Mouse (Mus musculus) heart, embryonic 13.5 days (tissue): Measurements from ENCODE around the gene Foxn1. TPM values are rescaled to one million over a fixed set of nuclear protein-coding genes. Genes with fewer than 3 reads are reported as not detected.

Source experiments
- ATAC-seq: fragments of 200-750 bp; cut with Nextera tagmentation; 2 replicates; pipeline ENCODE4 v1.8.0; 2017; ENCODE audit warnings: moderate TSS enrichment; ENCODE audit not compliant: insufficient number of reproducible peaks, low FRiP score, low TSS enrichment; ENCODE audit errors: extremely low read depth
- H3K27ac ChIP-seq: fragments of 300-500 bp; sonication (generic); replicated peaks from 2 replicates; pipeline ENCODE4 v1.5.1; 2015; ENCODE audit warnings: moderate library complexity, mild to moderate bottlenecking, inconsistent platforms
- H3K27me3 ChIP-seq: fragments of 300-500 bp; sonication (generic); replicated peaks from 2 replicates; pipeline ENCODE4 v1.6.1; 2015; ENCODE audit warnings: mild to moderate bottlenecking, inconsistent platforms
- H3K36me3 ChIP-seq: fragments of 300-500 bp; sonication (generic); 2 replicates; pipeline ENCODE4 v1.6.1; 2015; ENCODE audit warnings: mild to moderate bottlenecking, inconsistent platforms
- H3K4me1 ChIP-seq: fragments of 300-500 bp; sonication (generic); 2 replicates; pipeline ENCODE4 v1.6.1; 2015; ENCODE audit warnings: inconsistent platforms
- H3K4me2 ChIP-seq: fragments of 300-500 bp; sonication (generic); 2 replicates; pipeline ENCODE4 v1.6.1; 2015; ENCODE audit warnings: inconsistent platforms, mild to moderate bottlenecking, moderate library complexity
- H3K4me3 ChIP-seq: fragments of 300-500 bp; sonication (generic); 2 replicates; pipeline ENCODE4 v1.5.1; 2015; ENCODE audit warnings: moderate library complexity, mild to moderate bottlenecking, inconsistent platforms
- H3K9ac ChIP-seq: fragments of 300-500 bp; sonication (generic); 2 replicates; pipeline ENCODE4 v1.6.1; 2015; ENCODE audit warnings: inconsistent platforms, mild to moderate bottlenecking, moderate library complexity
- H3K9me3 ChIP-seq: fragments of 300-500 bp; sonication (generic); 2 replicates; pipeline ENCODE4 v1.6.1; 2016; ENCODE audit warnings: inconsistent platforms
- whole genome bisulfite sequencing: fragments of 180-500 bp; shearing (Covaris S2); methylation state at CpG from one replicate; pipeline ENCODE4 v1.1.7; 2015; ENCODE audit warnings: mixed read lengths; 5-methylcytosine and 5-hydroxymethylcytosine counted together
- polyA plus RNA-seq: library from polyadenylated mRNA; unstranded; fragments of >200 nt; fragmentation: Nextera tagmentation; extraction: Ambion mirVana; gene quantifications from 2 replicates; pipeline ENCODE4 v1.2.1, GENCODE M21; 2015

Foxn1 gene
- polyA plus RNA-seq, 1 experiment from 2014 or later: 0.44 TPM

DNA sequence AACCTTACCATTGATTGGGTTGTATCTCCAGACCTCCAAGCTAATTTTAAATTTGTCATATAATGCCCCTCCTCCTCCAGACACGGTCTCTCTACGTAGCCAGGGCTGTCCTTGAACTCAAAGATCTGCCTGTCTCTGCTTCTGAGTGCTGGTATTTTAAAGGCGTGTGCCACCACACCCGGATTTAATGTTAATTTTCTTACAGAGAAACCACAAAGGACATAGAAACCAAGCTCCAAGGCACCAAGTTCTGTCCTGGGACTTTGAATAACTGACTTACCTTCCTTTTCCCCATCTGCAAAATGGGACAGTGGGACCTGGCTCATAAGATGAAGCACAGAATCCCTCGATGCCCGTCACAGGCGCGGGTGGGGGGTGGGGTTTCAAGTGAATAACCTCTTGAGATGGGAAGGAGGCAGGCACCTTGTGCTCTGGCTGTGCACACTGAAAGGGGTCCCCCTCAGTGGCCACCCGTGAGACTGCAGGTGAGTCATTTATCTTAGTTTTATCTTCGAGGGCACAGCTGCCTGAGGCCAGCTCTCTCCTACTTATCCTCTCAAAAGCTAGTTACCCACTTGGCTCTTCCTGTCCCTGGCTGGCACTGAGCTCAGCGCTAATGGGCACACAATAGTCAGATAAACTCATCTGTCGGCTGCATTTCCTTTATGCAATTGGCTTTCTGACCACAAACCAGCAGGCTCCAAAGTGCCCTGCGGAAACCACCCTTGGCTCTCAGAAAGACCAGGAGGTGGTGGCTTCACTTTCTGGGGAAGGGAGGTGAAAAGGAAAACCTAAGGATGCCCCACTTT, 35.0 kb upstream of the Foxn1 start:
- Histone ChIP-seq H3K9me3 (no peaks in the 10 kb centered on the region), H3K27me3 (peaks cover 56% of the 10 kb centered on the region), H3K4me1 (no peaks in the 10 kb centered on the region), H3K27ac (no peak overlapping the region), H3K4me3 (no peak overlapping the region), H3K9ac (no peak overlapping the region), H3K4me2 (no peak overlapping the region), H3K36me3 (no peaks in the 10 kb centered on the region)
- no peak for ATAC-seq
- 51% methylated on average over 13 of the region's 13 CpGs for WGBS

DNA sequence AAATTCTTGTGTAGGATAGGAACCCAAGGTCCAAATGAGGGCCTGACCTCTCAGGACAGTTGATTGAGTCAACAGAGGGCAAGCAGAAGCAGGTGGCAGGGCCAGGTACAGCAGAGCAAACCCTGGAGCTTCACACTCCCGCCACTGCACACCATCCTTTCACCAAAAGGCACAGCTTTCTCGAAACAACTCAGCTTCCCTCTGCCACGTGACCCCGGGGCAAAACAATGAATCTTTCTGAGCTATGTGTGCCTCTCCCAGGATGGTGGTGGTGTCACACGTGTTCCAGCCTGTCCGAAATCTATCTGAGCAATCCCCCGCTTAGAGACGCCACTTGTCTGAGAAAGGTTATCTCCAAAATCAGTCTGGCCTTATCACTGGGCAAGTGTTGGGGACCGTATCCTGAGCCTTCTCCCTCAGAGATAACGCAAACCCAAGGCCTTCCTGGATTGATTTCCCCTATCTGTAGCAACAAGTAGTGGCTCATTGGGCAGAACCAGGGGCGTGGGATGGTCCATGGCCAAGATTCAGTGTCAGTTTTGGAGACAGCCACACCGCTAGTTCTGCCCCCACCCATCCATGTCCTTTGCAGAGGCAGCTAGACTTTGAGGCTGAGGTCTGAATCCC, 34.0 kb upstream of the Foxn1 start:
- no peak overlapping the region for H3K4me3 ChIP-seq
- 43% methylated on average over 12 of the region's 12 CpGs for WGBS
- no peak for ATAC-seq
- peaks cover 60% of the 10 kb centered on the region for H3K27me3 ChIP-seq
- H3K36me3 ChIP-seq: no peaks in the 10 kb centered on the region
- no peak overlapping the region for H3K4me2 ChIP-seq
- no peak overlapping the region for H3K27ac ChIP-seq
- no peak overlapping the region for H3K9ac ChIP-seq
- no peaks in the 10 kb centered on the region for H3K9me3 ChIP-seq
- no peaks in the 10 kb centered on the region for H3K4me1 ChIP-seq

DNA sequence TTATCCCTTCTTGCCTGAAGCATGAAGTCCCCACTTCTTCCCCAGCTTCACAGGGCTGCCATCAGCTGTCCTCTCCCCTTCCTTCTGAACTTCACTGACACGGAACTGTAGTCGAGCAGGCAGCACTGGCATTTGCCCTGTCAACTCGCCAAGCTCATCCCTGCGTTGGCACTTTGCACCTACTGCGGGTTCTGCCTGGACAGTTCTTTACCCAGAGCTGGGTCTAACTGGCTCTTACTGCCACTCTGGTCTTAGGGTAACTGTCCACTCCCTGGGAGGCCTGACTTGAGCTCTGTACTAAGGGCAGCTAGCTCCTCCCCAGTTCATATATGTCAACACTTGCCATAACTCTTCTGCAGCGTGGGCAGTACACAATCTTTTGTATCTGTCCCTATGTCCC, 30.5 kb upstream of the Foxn1 start:
- no peak for ATAC-seq
- WGBS: 70% methylated on average over 6 of the region's 6 CpGs
- Histone ChIP-seq H3K27ac (no peak overlapping the region), H3K4me3 (no peak overlapping the region), H3K4me1 (no peaks in the 10 kb centered on the region), H3K27me3 (peaks cover 61% of the 10 kb centered on the region), H3K4me2 (no peak overlapping the region), H3K36me3 (no peaks in the 10 kb centered on the region), H3K9me3 (no peaks in the 10 kb centered on the region), H3K9ac (no peak overlapping the region)

DNA sequence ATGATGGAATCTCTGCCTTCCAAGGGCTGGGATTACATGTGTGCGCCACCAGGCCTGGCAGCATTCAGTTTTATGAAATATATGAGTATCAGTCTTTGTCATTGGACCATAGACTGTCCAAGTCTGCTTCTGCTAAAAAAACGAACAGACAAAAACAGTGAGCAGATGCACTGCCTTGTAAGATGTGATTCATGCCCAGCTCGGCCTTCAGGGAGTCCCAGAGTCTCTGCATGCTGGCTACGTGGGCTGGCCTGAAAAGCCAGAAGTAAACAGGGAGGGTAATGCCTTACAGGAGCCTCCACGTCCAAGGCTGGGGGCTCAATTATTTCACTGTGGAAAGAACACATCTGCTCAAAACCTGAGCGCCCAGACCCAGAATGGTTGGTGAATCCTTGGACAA, 26.5 kb upstream of the Foxn1 start:
- ATAC-seq: no peak
- Histone ChIP-seq H3K4me1 (no peaks in the 10 kb centered on the region), H3K4me3 (no peak overlapping the region), H3K4me2 (no peak overlapping the region), H3K9ac (no peak overlapping the region), H3K27ac (no peak overlapping the region), H3K36me3 (no peaks in the 10 kb centered on the region), H3K9me3 (no peaks in the 10 kb centered on the region), H3K27me3 (peaks cover 31% of the 10 kb centered on the region; the same call in 1 of the 2 replicates)
- 67% methylated on average over 6 of the region's 6 CpGs for WGBS

DNA sequence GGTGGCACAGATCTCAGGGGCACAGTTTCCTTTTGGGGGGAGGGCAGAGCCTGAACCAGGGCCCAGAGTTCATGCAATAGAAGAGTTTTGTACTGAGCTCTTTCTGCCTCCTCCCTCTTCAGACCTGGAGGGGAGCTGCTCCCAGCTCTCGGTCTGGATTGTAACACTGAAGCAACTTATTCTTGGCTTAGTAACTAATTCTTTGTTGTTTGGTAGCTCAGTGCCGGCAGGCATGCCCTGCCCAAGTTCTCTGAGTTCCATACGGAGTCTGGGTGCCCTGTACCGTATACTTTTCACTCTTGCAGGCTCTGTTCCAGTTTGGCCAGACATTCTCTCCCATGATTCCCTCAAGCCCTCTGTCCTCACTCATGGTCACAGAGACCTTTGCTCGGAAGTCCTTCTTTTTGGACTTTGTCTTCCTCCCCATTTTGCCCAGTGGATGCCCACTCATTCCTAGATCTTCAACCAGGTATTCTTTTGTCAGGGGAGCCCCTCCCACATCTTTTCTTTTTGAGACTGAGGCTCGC, 26.0 kb upstream of the Foxn1 start:
- 71% methylated on average over 6 of the region's 6 CpGs for WGBS
- Histone ChIP-seq H3K36me3 (no peaks in the 10 kb centered on the region), H3K9me3 (no peaks in the 10 kb centered on the region), H3K4me2 (no peak overlapping the region), H3K4me1 (no peaks in the 10 kb centered on the region), H3K4me3 (no peak overlapping the region), H3K9ac (no peak overlapping the region), H3K27me3 (peaks cover 29% of the 10 kb centered on the region; the same call in 1 of the 2 replicates), H3K27ac (no peak overlapping the region)
- ATAC-seq: no peak

DNA sequence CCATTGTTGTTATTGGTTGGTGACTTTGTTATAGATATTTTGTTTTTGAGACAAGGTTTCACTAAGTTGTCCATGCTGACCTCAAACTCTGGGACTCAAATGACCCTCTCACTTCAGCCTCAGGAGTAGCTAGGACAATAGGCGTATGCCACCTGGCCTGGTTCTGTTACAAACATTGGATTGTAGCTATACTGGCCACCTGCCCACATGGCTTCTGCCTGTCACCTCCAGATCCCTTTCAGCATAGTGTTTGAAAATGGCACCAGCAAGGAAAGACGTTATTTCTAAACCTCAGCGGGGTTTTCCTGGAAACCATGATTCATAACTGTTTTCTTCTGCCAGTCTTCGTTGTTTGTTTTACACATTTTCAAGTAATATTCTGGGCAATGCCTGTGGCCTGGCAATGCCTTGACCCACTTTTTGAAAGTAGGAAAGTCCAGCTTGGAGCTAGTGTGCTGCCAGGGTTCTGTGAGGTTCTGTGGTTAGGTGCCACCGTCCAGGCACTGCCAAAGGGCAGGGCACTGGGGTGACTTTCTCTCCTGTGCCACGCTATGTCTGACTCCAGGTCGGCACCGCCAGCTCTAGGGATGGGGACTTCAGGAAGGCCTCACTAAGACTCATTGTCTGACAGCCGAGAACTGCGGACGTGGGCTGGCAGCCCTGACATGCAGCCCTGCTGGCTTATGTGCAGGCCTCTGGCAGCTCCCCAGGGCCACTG, 25.4 kb upstream of the Foxn1 start:
- H3K9me3 ChIP-seq: no peaks in the 10 kb centered on the region
- WGBS: 71% methylated on average over 11 of the region's 11 CpGs
- no peak overlapping the region for H3K9ac ChIP-seq
- ATAC-seq: no peak
- no peaks in the 10 kb centered on the region for H3K36me3 ChIP-seq
- no peak overlapping the region for H3K4me3 ChIP-seq
- H3K27me3 ChIP-seq: peaks cover 22% of the 10 kb centered on the region; the same call in 1 of the 2 replicates
- H3K27ac ChIP-seq: no peak overlapping the region
- no peaks in the 10 kb centered on the region for H3K4me1 ChIP-seq
- H3K4me2 ChIP-seq: no peak overlapping the region

DNA sequence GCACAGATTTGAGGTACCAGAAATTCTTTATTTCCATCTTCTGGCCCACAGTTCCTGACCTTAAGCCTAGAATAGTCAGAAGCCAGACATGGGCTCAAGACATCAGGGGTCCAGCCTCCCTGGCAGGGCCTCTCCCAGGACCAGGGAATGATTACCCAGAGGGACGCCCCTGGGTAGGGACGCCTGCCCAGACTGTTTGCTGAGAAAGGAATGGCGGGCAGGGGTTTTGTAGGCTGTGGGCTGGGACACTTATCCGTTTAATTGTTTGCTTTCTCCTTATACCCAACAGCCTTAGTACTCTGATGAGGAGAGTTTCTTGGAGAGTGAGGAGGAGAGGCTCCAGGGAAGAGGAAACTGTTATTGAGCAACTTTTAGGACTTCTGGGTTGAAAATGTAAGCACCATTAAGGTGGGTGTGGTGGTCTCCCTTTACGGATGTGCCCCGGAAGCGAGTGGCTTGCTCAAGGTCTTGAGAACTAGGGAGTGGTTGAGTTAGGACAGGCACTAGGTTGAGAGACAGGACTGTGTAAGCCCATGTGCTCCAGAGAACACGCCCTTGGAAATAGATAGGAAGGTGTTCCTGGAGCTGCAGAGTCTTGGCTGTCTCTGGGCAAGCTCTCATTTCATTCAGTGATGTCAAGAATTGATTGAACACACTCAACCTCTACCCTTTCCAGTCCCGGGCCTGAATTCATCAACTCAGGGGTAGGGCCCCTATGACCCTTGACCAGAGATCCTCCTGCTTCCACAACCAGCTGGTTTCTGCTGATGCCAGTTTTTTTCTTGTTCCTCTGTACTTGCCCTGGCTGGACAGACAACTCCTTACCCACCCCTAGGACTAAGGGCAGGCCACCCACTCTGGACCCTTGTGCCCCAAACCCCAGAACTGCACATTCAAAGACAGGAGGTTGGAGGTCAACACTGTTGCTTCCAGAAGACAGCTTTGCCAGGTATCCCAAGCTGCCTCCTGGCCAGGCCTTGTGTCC, 22.2 kb upstream of the Foxn1 start:
- Histone ChIP-seq H3K9ac (no peak overlapping the region), H3K4me3 (no peak overlapping the region), H3K27ac (no peak overlapping the region), H3K36me3 (no peaks in the 10 kb centered on the region), H3K27me3 (peaks cover 9% of the 10 kb centered on the region; the same call in 1 of the 2 replicates), H3K4me1 (no peaks in the 10 kb centered on the region), H3K9me3 (no peaks in the 10 kb centered on the region), H3K4me2 (no peak overlapping the region)
- WGBS: 68% methylated on average over 9 of the region's 9 CpGs
- ATAC-seq: no peak

DNA sequence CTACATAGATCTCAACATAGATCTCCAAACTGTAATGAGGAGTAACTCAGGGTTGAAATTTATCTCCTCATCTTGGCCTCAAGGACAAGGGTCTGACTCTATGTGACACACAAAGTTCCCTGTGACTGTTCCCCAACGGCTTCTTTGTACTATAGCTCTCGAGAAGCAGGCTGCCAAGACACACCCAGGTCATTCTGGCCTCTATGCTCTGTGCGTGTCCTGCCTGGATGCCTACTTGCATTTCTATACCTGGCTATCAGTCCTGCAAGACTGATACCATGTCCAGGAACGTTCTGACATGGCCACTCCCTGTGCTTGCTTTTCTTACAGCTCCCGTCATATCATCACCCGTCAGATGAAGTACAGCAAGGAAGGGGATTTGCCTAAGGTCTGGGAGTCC, 15.7 kb upstream of the Foxn1 start:
- no peak overlapping the region for H3K4me3 ChIP-seq
- H3K4me2 ChIP-seq: no peak overlapping the region
- ATAC-seq: no peak
- no peaks in the 10 kb centered on the region for H3K9me3 ChIP-seq
- no peak overlapping the region for H3K27ac ChIP-seq
- 45% methylated on average over 6 of the region's 6 CpGs for WGBS
- no peak overlapping the region for H3K9ac ChIP-seq
- peaks cover 56% of the 10 kb centered on the region for H3K27me3 ChIP-seq
- no peaks in the 10 kb centered on the region for H3K36me3 ChIP-seq
- H3K4me1 ChIP-seq: no peaks in the 10 kb centered on the region

DNA sequence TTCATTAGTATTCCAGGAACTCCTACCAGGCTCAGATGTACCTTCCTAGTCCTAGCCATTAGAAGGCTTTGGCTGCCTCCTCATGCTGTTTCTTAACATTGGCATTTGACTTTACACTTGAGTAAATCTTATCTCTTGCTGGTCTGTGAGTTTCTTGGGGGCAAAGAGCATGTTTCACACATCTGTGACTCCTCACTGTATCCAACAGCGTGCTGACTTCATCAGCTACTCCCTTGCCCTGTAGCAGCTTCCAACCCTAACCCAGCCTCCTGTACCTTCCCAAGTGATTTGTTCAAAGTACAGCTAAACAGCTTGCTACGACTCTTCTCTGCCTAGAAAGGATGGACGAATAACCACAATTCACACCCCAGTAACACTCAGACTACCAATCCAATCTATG, 15.1 kb upstream of the Foxn1 start:
- no peak for ATAC-seq
- Histone ChIP-seq H3K4me2 (no peak overlapping the region), H3K9ac (no peak overlapping the region), H3K27me3 (peaks cover 57% of the 10 kb centered on the region), H3K4me1 (no peaks in the 10 kb centered on the region), H3K4me3 (no peak overlapping the region), H3K27ac (no peak overlapping the region), H3K9me3 (no peaks in the 10 kb centered on the region), H3K36me3 (no peaks in the 10 kb centered on the region)
- WGBS: 64% methylated on average over 3 of the region's 3 CpGs

DNA sequence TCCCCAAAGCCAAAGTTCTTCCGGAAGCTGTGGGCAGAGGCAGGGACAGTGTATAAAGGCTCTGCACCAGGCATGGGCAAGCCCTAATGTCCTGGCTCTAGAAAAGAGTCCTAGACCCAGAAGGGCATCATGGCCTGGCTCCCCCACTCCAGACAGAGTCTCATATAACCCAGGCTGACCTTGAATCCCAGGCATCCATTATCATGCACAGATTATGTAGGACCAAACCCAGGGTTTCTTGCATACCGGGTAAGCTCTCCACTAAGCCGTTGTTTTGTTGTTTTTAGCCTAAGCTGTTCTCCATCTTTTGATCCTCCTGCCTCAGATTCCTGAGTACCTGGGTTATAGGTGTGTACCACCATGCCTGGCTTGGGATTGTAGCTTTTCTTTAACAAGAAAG, 14.6 kb upstream of the Foxn1 start:
- no peak overlapping the region for H3K9ac ChIP-seq
- H3K4me2 ChIP-seq: no peak overlapping the region
- no peak overlapping the region for H3K27ac ChIP-seq
- 58% methylated on average over 3 of the region's 3 CpGs for WGBS
- no peaks in the 10 kb centered on the region for H3K4me1 ChIP-seq
- H3K27me3 ChIP-seq: peaks cover 55% of the 10 kb centered on the region
- ATAC-seq: no peak
- no peak overlapping the region for H3K4me3 ChIP-seq
- no peaks in the 10 kb centered on the region for H3K9me3 ChIP-seq
- no peaks in the 10 kb centered on the region for H3K36me3 ChIP-seq
